Mouse (Mus musculus) thymus, postnatal 0 days (tissue): ENCODE data around the gene Rcn3. TPM values are rescaled to one million over a fixed set of nuclear protein-coding genes. Genes with fewer than 3 reads are reported as not detected.
"Not testable (repeated sequence)": the region's sequence is repeated elsewhere in the genome, so short reads cannot be mapped to it uniquely, and the experiment has no call there.

Experiments
- DNase-seq: peaks from one replicate; pipeline ENCODE4 v3.0.0-alpha.2; 2015; ENCODE audit warnings: low spot score
- polyA plus RNA-seq: library from polyadenylated mRNA; unstranded; fragments of >200 nt; fragmentation: Nextera tagmentation; extraction: Ambion mirVana; gene quantifications from 2 replicates; pipeline ENCODE4 v1.2.1, GENCODE M21; 2015

Gene Rcn3
- polyA plus RNA-seq, 1 experiment from 2014 or later: 41.4 TPM

DNA sequence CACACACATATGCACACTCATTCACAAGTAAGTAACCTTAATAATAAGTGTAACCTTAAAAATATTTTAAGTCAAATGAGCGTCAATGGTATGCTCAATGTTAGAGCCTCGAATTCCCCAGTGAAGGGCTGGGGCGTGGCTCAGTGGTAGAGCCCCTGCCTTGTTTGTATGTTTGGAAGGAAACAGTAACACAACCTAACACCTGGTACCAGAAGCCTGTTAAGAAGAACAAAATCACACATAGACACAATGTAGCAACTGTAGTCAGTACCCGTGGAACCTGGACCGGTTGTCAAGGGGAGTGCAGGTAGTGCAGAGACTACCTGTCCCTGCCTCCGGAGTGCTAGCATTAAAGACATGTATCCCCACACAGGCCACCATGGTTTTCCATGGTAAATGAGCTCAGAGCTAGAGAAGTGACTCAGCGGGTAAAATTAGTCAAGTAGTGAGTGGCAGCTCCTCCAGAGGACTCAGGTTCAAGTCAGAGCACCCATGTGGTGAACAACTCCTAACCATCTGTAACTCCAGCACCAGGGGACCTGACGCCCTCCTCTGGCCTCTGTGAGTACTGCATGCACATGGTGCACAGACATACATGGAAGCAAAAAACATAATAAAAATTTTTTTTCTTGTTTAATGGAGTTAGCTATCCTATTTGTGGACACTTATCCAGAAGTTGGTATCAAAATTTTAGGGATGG lies 6.7 kb upstream of the Rcn3 start:
- DNase-seq: no peak

DNA sequence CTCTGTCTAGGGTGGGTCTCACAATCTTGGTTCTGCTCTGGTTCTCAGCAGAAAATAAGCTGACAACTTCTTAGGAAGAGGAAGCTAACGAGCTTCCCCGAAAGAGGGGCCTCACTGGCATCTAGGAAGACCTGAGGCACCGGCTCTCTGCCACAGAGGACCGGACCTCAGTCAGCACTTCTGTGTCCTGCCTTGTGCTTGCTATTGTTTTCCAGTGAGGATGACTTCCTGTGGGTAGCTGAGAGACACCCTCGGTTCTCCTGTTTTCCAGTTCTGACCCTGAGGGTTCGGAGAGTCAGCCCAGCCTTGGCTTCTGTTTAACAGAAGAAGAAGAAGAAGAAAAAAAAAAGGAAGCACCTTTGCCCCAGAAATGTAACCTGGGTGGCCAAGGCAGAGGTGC lies 5.5 kb upstream of the Rcn3 start:
- DNase-seq: no peak

- not testable (repeated sequence) for DNase-seq
Measured at GRCm38 (mm10) chr7:45095965-45096364, 3.9 kb upstream of the Rcn3 start.

DNA sequence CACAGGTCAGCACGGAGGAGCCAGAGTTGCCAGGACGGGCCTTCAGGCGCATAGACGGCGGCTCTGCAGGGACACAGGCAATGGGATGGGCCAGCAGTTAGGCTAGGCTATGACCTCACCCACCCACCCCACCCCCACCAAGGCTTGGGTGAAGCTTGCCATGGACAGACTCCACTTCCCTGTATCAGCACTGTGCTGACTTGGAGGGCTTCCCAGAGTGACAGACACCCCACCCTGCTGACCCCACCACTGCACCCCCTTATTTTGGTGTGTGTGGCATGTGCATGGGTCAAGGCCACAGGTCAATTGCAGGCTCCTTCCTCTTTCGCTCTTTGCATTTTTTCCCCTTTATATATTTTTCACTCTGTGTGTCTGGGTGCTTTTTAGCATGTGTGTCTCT lies 3.3 kb upstream of the Rcn3 start:
- DNase-seq: no peak

GRCm38 (mm10) chr7:45094121-45094520 lies 2.1 kb upstream of the Rcn3 start:
- DNase-seq: no peak

DNA sequence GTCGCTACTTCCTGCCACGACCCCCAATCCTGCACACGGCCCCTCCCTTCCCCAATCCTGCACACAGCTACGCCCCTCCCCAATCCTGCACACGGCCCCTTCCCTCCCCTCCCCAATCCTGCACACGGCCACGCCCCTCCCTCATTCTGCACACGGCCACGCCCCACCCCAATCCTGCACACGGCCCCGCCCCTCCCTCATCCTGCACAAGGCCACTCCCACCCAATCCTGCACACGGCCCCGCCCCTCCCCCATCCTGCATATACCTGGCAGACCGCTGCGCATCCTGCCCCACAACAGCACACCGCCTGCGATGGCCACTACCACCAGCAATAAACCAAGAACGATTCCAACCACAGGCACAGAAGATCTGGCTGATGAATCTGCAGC lies 1.5 kb upstream of the Rcn3 start:
- peak; percentile 71 for DNase-seq

DNA sequence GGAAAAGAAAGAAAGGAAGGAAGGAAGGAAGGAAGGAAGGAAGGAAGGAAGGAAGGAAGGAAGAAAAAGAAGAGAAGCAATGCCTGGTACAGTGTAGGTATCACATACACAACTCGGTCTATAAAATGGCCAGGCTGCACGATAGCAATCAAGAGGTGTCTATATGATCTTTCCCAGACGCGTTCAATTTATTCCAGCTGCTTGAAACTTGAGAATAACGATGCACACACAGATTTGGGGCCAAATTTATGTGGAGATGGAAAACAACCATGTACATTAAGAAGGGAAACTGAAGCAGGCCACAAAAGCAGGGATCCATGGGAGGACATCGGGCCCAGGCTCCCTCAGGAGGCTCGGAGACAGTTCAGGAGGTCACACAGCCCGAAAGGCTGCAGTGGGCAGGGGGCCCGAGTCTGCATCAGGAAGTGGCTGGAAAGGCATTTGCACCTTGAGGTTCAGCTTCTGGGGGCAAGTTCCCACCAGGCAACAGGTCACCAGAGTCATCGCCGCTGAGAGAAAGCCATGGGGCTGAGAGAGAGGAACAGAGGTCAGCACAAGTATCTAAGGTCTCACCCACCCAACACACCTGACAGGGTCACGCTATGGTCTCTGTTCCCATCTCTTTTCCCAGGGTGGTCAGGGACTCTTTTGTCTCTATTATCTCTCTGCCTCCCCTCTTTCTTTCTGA lies 951 bp upstream of the Rcn3 start:
- no peak for DNase-seq

GRCm38 (mm10) chr7:45091001-45091990 lies 725 bp downstream of the Rcn3 start:
- no peak for DNase-seq

- no peak for DNase-seq
Measured at GRCm38 (mm10) chr7:45090251-45090977, 1.6 kb downstream of the Rcn3 start.

GRCm38 (mm10) chr7:45088597-45088996 lies 3.4 kb downstream of the Rcn3 start:
- DNase-seq: no peak

GRCm38 (mm10) chr7:45086084-45086483 lies 5.9 kb downstream of the Rcn3 start:
- no peak for DNase-seq

DNA sequence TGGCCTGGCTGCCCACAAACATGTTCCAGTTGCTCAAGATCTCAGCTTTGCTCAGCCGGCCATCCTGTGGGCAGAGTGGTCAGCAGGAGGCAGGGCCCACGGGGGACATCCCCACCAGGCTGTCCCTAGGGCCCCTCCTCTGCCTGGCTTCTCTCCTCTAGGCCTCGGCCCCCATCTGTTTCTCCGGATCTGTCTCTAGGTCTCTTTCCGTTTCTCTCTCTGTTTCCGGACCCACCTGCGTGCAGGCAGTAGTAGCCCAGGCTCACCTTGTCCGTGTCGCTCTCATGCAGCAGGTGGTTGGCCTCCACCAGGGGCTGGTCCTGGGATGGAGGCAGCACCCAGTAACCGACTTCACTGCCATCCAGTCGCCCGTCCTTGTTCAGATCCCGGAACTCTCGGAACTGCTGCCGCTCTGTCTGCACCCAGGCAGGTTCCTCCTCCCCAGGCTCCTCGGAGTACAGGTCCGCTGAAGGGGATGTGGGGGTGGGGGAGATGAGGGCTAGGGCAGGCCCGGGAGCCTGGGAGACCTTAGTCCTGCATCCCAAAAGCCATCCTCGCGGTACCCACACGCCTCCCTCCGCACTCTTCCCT lies 8.6 kb downstream of the Rcn3 start:
- DNase-seq: peak; percentile 53

GRCm38 (mm10) chr7:45082401-45083299 lies 9.4 kb downstream of the Rcn3 start:
- DNase-seq: peak; percentile 62

- no peak for DNase-seq
Measured at GRCm38 (mm10) chr7:45081016-45081415, 11.0 kb downstream of the Rcn3 start.

- peak; percentile 91 for DNase-seq
Measured at GRCm38 (mm10) chr7:45079856-45080255, 12.2 kb downstream of the Rcn3 start.

GRCm38 (mm10) chr7:45078513-45078912 lies 13.5 kb downstream of the Rcn3 start:
- peak; percentile 75 for DNase-seq

DNA sequence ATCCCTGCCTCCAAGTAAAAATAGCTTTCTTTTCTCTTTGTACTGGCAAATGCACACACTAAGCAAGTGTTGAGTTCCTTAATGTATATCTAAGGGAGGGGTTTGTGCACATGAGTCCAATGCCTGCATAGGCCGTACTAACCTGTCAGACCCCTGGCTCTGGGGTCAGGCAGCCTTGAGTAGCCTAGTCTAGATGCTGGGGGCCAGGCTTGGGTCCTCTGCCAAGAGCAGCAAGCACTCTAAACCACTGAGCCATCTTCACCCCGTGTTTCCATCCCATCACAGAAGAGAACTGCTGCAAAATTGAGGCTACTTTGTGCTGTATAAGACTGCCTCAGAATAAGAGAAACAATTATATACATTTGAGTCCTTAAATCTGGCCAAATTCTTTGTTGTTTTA lies 14.2 kb downstream of the Rcn3 start:
- no peak for DNase-seq

GRCm38 (mm10) chr7:45077322-45077721 lies 14.7 kb downstream of the Rcn3 start:
- DNase-seq: no peak

DNA sequence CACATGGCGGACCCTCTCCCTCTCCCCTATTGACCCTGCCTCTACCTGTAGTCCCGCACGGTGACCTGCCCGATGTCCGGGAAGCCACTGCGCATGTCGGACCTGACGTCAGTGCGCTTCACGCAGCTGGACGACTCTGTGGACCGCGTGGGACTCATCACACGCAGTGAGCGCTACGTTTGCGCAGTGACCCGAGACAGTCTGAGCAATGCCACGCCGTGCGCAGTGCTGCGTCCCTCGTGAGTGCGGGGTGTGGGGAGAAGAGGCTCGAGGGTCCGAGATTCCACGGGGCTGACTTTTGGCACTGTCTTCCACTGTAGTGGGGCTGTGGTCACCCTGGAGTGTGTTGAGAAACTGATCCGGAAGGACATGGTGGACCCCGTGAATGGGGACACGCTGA lies 15.5 kb downstream of the Rcn3 start:
- no peak for DNase-seq

DNA sequence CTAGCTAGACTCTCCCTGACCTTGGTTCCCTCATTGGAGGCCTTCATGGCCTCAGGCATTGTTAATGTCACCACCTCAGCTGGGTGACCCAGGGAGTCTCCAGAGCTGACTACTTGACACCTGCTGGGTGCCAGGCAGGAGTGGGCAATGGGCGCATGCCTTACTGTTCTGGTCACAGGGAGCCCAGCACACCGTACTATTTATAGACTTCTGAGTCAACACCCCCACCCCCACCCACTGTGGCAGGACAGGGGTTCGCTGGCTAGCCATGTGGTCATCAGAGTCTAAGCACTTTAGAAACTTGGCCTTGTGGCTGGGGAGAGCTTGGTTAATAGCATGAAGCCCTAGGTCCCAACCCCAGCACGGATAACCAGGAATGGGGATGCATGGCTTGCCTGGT lies 16.6 kb downstream of the Rcn3 start:
- DNase-seq: no peak
